Mouse (Mus musculus): Measurements from ENCODE around the gene Pdcl. TPM values are rescaled to one million over a fixed set of nuclear protein-coding genes. Genes with fewer than 3 reads are reported as not detected.
A peak's percentile ranks its signal among the peaks of the same experiment; 100 is the strongest.

The Pdcl gene
- total and polyA plus RNA-seq, 3 experiments: 48.4 to 115 (median 103) TPM

DNA sequence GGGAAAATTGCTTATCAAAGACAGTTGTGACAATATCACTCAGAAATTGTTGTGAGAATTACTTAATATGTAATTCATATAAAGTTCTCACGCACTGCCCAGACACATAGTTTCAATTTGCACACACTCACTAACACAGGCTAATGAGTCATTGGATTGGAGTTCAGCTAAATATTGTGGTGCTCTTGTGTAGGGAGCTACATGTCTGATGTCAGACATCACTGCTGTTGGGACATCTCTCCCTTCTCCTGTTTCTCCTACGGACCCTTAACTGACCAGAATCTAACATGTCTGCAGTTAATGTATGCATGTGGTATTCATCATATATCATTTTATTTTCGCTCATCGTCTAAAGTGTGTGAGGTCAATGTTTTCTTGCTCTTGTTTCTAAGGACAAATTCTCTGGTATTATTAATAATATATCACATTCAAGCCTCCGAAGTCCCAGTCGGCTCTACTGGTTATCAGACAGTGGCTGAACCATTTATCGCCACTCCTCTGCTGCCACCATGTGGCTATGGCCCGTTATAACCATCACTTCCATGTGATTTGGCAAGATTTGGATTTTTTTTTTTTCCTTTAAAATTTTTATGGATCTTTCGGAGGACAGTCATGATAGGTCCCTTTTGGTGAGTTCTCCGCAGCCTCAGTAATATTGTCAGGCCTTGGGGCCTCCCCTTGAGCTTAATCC, 20.5 kb downstream of the Pdcl start:
- dilution Hi-C loops (cut with MboI; ENCODE audit: extremely low pct_ligation_motif_present, extremely low pct_unique_long_range_greater_than_20kb, low sequenced_read_pairs): no loop called here

DNA sequence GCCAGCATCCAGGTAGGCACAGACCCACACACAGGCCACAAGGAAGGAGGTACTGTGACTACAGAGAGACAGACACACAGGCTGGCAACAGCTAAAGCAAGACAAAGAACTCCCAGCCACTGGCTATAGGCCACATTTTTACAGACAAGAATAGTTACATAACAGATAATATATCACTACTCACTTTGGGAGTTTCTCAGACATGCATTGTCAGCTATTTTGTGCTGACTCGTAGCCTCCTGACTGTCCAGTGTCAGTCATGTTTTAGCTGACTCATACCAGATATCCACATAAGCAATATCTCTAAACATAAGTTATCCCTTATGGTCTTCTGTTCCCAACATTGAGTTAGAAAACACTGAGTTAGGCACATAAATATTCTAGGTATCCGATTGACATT, 25.8 kb downstream of the Pdcl start:
- Histone ChIP-seq H3K4me3 (replicated peaks in 1 of 3; ENCODE audit: low read depth in 2 of 3, low read length in 2 of 3, poor library complexity in 1 of 3) (no peak overlapping the region), H3K27me3 (replicated peaks) (peaks cover 65% of the 10 kb centered on the region), H3K36me3 (replicated peaks in 1 of 2; ENCODE audit: control insufficient read depth in 1 of 2, insufficient read depth in 1 of 2, low read length in 1 of 2) (no peaks in the 10 kb centered on the region), H3K27ac (ENCODE audit: insufficient read depth, low read depth) (no peak overlapping the region), H3K4me1 (ENCODE audit: control insufficient read depth in 1 of 2, insufficient read depth in 2 of 2) (no peaks in the 10 kb centered on the region), H3K9ac (ENCODE audit: insufficient read depth, low read depth) (no peak overlapping the region), H3K9me3 (replicated peaks; ENCODE audit: low read length) (no peaks in the 10 kb centered on the region), H3K4me2 (ENCODE audit: insufficient read depth, low read depth, poor library complexity, severe bottlenecking) (no peak overlapping the region), H3K79me2 (replicated peaks; ENCODE audit: control insufficient read depth, extremely low read depth, insufficient read depth, poor library complexity, severe bottlenecking) (no peaks in the 10 kb centered on the region)
- dilution Hi-C loops (cut with MboI; ENCODE audit: extremely low pct_ligation_motif_present, extremely low pct_unique_long_range_greater_than_20kb, low sequenced_read_pairs) (no loop called here), in situ Hi-C loops (cut with MboI; ENCODE audit: low pct_ligation_motif_present, low pct_unique_long_range_greater_than_20kb, low sequenced_read_pairs) (loop anchor here (25.0 kb wide), 2 partner anchors 596 to 1321 kb away; partner anchors contain the start of gene Olfr347)
- no peak for DNase-seq (ENCODE audit: extremely low read depth)
- peak; percentile 33; the same call in 1 of the 2 replicates for TF ChIP-seq MAFK (IDR thresholded peaks at IDR 0.05; ENCODE audit: insufficient replicate concordance, low read length)
- TF ChIP-seq CHD1 (IDR thresholded peaks at IDR 0.05; ENCODE audit: low read depth, low read length): no peak

More for the DNA sequence above, 20.5 kb downstream of the Pdcl start:
- Histone ChIP-seq H3K9ac (ENCODE audit: insufficient read depth, low read depth) (no peak overlapping the region), H3K79me2 (replicated peaks; ENCODE audit: control insufficient read depth, extremely low read depth, insufficient read depth, poor library complexity, severe bottlenecking) (no peaks in the 10 kb centered on the region), H3K9me3 (replicated peaks; ENCODE audit: low read length) (no peaks in the 10 kb centered on the region), H3K27ac (ENCODE audit: insufficient read depth, low read depth) (no peak overlapping the region), H3K4me3 (replicated peaks in 1 of 3; ENCODE audit: low read depth in 2 of 3, low read length in 2 of 3, poor library complexity in 1 of 3) (peak overlapping the region in 1 of 3 experiments; percentile 24), H3K4me2 (ENCODE audit: insufficient read depth, low read depth, poor library complexity, severe bottlenecking) (peak overlapping the region; percentile 94), H3K36me3 (replicated peaks in 1 of 2; ENCODE audit: control insufficient read depth in 1 of 2, insufficient read depth in 1 of 2, low read length in 1 of 2) (no peaks in the 10 kb centered on the region), H3K27me3 (replicated peaks) (peaks cover 34% of the 10 kb centered on the region), H3K4me1 (ENCODE audit: control insufficient read depth in 1 of 2, insufficient read depth in 2 of 2) (no peaks in the 10 kb centered on the region)
- TF ChIP-seq SMC3 (IDR thresholded peaks at IDR 0.05; ENCODE audit: low read depth, low read length): peak; percentile 73
- peak; percentile 50 to 82 for TF ChIP-seq CTCF (conservative IDR thresholded peaks at IDR 0.05 in 1 of 2, IDR thresholded peaks at IDR 0.05 in 1 of 2; ENCODE audit: low read depth in 2 of 2, low read length in 2 of 2)
- TF ChIP-seq ELF1 (IDR thresholded peaks at IDR 0.05; ENCODE audit: low read depth, low read length): no peak
- TF ChIP-seq ZNF384 (IDR thresholded peaks at IDR 0.05; ENCODE audit: low read depth, low read length): peak; percentile 47; the same call in 1 of the 2 replicates
- TF ChIP-seq KAT2A (IDR thresholded peaks at IDR 0.05; ENCODE audit: insufficient replicate concordance, low read length): no peak
- no peak for TF ChIP-seq GABPA (IDR thresholded peaks at IDR 0.05; ENCODE audit: insufficient replicate concordance, low read depth, low read length)
- peak; percentile 90 for TF ChIP-seq RAD21 (IDR thresholded peaks at IDR 0.05; ENCODE audit: low read depth, low read length)
- no peak for TF ChIP-seq IRF4 (IDR thresholded peaks at IDR 0.05; ENCODE audit: low read depth, low read length)
- TF ChIP-seq HCFC1 (IDR thresholded peaks at IDR 0.05; ENCODE audit: low read depth, low read length): no peak
- peak; percentile 46 for DNase-seq (ENCODE audit: extremely low read depth)
- in situ Hi-C loops (cut with MboI; ENCODE audit: low pct_ligation_motif_present, low pct_unique_long_range_greater_than_20kb, low sequenced_read_pairs): loop anchor here (25.0 kb wide), 2 partner anchors 601 to 1326 kb away; partner anchors contain the start of gene Olfr347

DNA sequence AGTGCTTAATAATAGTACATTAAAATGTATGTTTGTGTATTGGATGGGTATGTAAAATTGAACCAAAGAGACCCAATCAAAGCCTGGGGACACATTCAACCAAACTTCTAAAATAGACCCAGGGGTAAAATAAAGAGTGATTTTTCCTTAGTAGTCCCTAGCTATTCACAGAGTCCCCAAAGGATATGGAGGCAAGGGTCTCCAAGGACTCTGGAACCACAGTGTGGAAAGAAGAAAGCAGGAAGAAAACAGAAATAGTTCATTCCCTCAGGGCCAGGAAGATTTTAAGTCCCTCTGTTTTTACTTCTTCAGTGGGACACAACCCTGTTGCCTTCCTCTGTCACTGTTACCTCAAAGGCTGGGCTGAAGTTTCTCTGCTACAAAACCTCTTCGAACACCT, 32.9 kb downstream of the Pdcl start, which contains the start of gene Olfr368:
Gene Olfr368 (plus strand): TSS at position 301 of the 400 bp plus-strand sequence.
- no peaks in the 10 kb centered on the region for H3K79me2 ChIP-seq (replicated peaks; ENCODE audit: control insufficient read depth, extremely low read depth, insufficient read depth, poor library complexity, severe bottlenecking)
- no peak for DNase-seq (ENCODE audit: extremely low read depth)
- H3K4me2 ChIP-seq (ENCODE audit: insufficient read depth, low read depth, poor library complexity, severe bottlenecking): no peak within 1 kb of the TSS
- H3K9me3 ChIP-seq (replicated peaks; ENCODE audit: low read length): no peaks in the 10 kb centered on the region
- H3K9ac ChIP-seq (ENCODE audit: insufficient read depth, low read depth): no peak within 1 kb of the TSS
- H3K4me1 ChIP-seq (ENCODE audit: control insufficient read depth in 1 of 2, insufficient read depth in 2 of 2): no peaks in the 10 kb centered on the region
- no peaks in the 10 kb centered on the region for H3K36me3 ChIP-seq (replicated peaks in 1 of 2; ENCODE audit: control insufficient read depth in 1 of 2, insufficient read depth in 1 of 2, low read length in 1 of 2)
- TF ChIP-seq NRF1 (IDR thresholded peaks at IDR 0.05; ENCODE audit: low read depth, low read length) (no peak), MAZ (IDR thresholded peaks at IDR 0.05; ENCODE audit: low read depth, low read length) (no peak), UBTF (IDR thresholded peaks at IDR 0.05; ENCODE audit: low read depth, low read length) (no peak), USF1 (IDR thresholded peaks at IDR 0.05; ENCODE audit: low read depth, low read length) (no peak), SMC3 (IDR thresholded peaks at IDR 0.05; ENCODE audit: low read depth, low read length) (no peak), KAT2A (IDR thresholded peaks at IDR 0.05; ENCODE audit: insufficient replicate concordance, low read length) (no peak), MAFK (IDR thresholded peaks at IDR 0.05; ENCODE audit: insufficient replicate concordance, low read length) (no peak), ZNF384 (IDR thresholded peaks at IDR 0.05; ENCODE audit: low read depth, low read length) (no peak), ZKSCAN1 (IDR thresholded peaks at IDR 0.05; ENCODE audit: borderline replicate concordance, low read depth, low read length) (no peak), MEF2A (IDR thresholded peaks at IDR 0.05; ENCODE audit: borderline replicate concordance, low read depth, low read length) (no peak)
- no peak within 1 kb of the TSS for H3K27ac ChIP-seq (ENCODE audit: insufficient read depth, low read depth)
- peaks cover 51% of the 10 kb centered on the region for H3K27me3 ChIP-seq (replicated peaks)
- no peak within 1 kb of the TSS for H3K4me3 ChIP-seq (replicated peaks in 1 of 3; ENCODE audit: low read depth in 2 of 3, low read length in 2 of 3, poor library complexity in 1 of 3)
- dilution Hi-C loops (cut with MboI; ENCODE audit: extremely low pct_ligation_motif_present, extremely low pct_unique_long_range_greater_than_20kb, low sequenced_read_pairs) (no loop called here), in situ Hi-C loops (cut with MboI; ENCODE audit: low pct_ligation_motif_present, low pct_unique_long_range_greater_than_20kb, low sequenced_read_pairs) (loop anchor here (25.0 kb wide), 2 partner anchors 589 to 1314 kb away; partner anchors contain the start of gene Olfr347)

Data from CH12.LX (cell line).